Comparison of ENCODE assay signal across 7 mouse cellular contexts in the genomic region with DNA sequence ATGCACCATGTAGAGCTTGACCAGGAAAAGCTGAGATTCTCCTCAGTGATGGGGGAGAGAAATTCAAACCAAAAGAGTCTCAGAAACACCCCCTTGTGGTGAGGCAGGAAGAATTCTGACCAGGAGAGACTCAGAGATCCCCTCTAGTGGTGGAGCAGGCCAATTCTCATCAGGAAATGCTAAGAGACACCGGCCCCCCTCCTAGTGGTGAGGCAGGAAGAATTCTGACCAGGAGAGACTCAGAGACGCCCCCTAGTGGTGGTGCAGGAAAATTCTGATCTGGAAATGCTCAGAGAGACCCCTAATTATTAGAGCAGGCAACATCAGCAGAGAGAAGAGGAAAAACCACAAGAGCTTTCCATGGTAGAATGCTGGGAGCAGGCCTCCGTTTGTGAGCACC.
DNase-seq lines count a peak whose midpoint lies in the region.

No protein-coding gene starts in this region.

- DNase-seq in ovary, postnatal 36 days (ENCODE audit: low spot score), result peak; percentile 3
- DNase-seq in ovary, adult 18-20 months (ENCODE audit: low spot score), result no peak
- DNase-seq in adrenal gland, postnatal 36 days, result peak; percentile 14 to 38
- peak; percentile 23 to 71 for DNase-seq in layer of hippocampus, adult 18-20 months (ENCODE audit: low spot score in 2 of 2)
- DNase-seq in mesoderm, embryonic 11.5 days (ENCODE audit: low read depth, low spot score), result peak; percentile 30
- no peak for DNase-seq in spleen, postnatal 10 days (ENCODE audit: low spot score in 2 of 2)
- DNase-seq in thymus, postnatal 36 days, result no peak

Comparison
In these comparisons a context has a peak if more than half of its experiments do, and no peak if none do; other contexts are left out.
1. DNase-seq: peak in ovary, postnatal 36 days (single experiment), adrenal gland, postnatal 36 days (2 of 2), layer of hippocampus, adult 18-20 months (2 of 2) and mesoderm, embryonic 11.5 days (single experiment); none in ovary, adult 18-20 months (single experiment), spleen, postnatal 10 days (0 of 2) and thymus, postnatal 36 days (0 of 2).